Mouse (Mus musculus): ENCODE results near the gene Rnf38. TPM values are rescaled to one million over a fixed set of nuclear protein-coding genes. Genes with fewer than 3 reads are reported as not detected.

Rnf38 gene
- polyA plus RNA-seq, 1 experiment from 2014 or later, result 22.2 TPM

DNA sequence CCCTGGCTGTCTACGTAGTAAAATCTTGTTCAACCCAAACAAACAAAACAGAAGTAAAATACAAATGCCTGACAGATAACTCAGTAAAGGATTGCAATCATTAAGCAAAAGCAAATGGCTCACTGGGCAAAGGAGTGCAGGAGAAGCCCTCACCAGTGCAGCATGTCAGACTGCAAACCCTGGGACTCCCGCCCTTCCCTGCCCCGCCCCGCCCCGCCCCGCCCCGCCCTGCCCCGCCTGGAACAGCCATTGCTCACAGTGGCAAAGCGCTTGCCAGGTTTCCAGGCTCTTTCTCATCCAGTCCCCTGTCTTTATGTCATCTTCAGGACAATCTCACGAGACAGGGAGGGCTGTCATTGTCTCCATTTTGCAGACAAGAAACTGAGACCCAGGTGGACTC is 16.1 kb upstream of the Rnf38 start:
- Histone ChIP-seq H3K27me3 (peaks cover 39% of the 10 kb centered on the region), H3K9me3 (replicated peaks) (no peaks in the 10 kb centered on the region), H3K9ac (no peak overlapping the region), H3K27ac (no peak overlapping the region), H3K36me3 (no peaks in the 10 kb centered on the region), H3K4me2 (peak overlapping the region; percentile 43), H3K4me3 (replicated peaks) (0 out of 2 replicates have a peak overlapping the region, but pooled peaks have one; percentile 4), H3K4me1 (peaks cover 18% of the 10 kb centered on the region)
- WGBS, result 2% methylated on average over 10 of the region's 10 CpGs
- ATAC-seq (replicated peaks; ENCODE audit: low FRiP score), result peak; percentile 70; the same call in 1 of the 2 replicates

DNA sequence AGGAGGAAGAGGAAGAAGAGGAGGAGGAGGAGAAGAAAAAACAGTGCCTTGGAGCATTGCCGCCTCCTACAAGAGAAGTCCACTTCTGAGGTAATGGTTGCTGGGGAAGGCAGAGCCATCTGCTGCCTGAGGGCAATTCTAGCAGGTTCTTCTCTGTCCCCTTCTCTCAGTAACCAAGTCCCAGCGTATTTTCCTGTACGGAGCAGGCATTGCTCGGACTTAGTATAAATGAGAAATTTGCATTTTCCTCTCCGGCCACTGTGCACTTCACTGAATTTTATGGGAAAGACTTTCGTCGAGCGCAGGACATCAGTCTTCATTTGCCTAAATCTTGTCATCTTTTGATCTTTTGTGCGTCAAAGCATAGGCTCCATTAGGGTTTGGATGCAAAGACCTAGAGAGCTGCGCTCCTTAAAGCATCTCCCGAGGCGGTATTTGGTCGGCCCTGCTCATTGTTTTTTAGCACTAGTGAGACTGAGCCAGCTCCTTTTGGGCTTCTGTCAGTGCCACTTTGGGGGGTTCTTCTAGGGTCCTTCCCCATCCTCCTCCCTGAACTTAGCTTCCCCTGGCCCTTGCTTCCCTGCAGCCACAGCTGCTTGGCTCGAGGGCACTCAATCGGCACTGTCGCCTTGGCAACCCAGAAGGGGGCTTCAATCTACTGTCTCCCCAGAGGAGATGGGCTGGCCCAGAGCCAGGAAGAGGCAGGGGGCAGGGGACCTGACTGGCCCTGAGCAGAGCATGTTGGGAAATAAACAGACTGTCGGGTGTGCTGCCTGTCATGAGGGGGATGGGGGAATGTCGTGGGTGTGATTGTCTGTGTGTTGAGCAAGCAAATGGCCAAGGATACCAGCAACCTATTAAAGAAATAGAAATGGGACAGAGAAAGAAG is 13.7 kb upstream of the Rnf38 start:
- no peaks in the 10 kb centered on the region for H3K9me3 ChIP-seq (replicated peaks)
- H3K27me3 ChIP-seq, result peaks cover 30% of the 10 kb centered on the region
- 0 out of 2 replicates have a peak overlapping the region, but pooled peaks have one; percentile 6 for H3K4me3 ChIP-seq (replicated peaks)
- peak overlapping the region; percentile 49 for H3K4me2 ChIP-seq
- ATAC-seq (replicated peaks; ENCODE audit: low FRiP score), result peak; percentile 85
- WGBS, result 6% methylated on average over 18 of the region's 18 CpGs
- H3K27ac ChIP-seq, result no peak overlapping the region
- H3K4me1 ChIP-seq, result peaks cover 11% of the 10 kb centered on the region
- no peaks in the 10 kb centered on the region for H3K36me3 ChIP-seq
- no peak overlapping the region for H3K9ac ChIP-seq

DNA sequence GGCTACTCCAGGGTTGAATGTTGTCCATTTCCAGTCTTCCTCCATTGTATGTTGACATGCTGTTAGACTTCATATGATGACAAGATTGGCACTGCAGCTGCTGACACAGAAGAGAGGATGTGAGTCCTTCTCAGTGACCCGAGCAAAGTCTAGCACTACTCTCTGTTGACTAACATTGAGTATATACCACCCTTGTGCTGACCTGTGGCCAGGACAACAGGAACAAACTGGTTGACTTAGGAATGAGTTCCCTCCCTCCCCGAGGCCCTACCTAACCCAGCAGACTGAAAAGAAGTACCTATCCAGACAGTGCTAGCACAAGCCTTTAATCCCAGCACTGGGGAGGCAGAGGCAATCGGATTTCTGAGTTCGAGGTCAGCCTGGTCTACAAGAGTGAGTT is 12.7 kb upstream of the Rnf38 start:
- no peak overlapping the region for H3K4me2 ChIP-seq
- H3K27ac ChIP-seq, result no peak overlapping the region
- H3K9ac ChIP-seq, result no peak overlapping the region
- 85% methylated on average over 4 of the region's 4 CpGs for WGBS
- H3K27me3 ChIP-seq, result peaks cover 20% of the 10 kb centered on the region
- peaks cover 11% of the 10 kb centered on the region for H3K4me1 ChIP-seq
- no peaks in the 10 kb centered on the region for H3K36me3 ChIP-seq
- no peak overlapping the region for H3K4me3 ChIP-seq (replicated peaks)
- ATAC-seq (replicated peaks; ENCODE audit: low FRiP score), result no peak
- no peaks in the 10 kb centered on the region for H3K9me3 ChIP-seq (replicated peaks)

GRCm38 (mm10) chr4:44241638-44242037 is 8.0 kb upstream of the Rnf38 start:
- Histone ChIP-seq H3K4me2 (no peak overlapping the region), H3K4me1 (no peaks in the 10 kb centered on the region), H3K9ac (no peak overlapping the region), H3K27me3 (no peaks in the 10 kb centered on the region), H3K4me3 (replicated peaks) (no peak overlapping the region), H3K9me3 (replicated peaks) (no peaks in the 10 kb centered on the region), H3K36me3 (no peaks in the 10 kb centered on the region), H3K27ac (no peak overlapping the region)
- 74% methylated on average over 4 of the region's 4 CpGs for WGBS
- no peak for ATAC-seq (replicated peaks; ENCODE audit: low FRiP score)

DNA sequence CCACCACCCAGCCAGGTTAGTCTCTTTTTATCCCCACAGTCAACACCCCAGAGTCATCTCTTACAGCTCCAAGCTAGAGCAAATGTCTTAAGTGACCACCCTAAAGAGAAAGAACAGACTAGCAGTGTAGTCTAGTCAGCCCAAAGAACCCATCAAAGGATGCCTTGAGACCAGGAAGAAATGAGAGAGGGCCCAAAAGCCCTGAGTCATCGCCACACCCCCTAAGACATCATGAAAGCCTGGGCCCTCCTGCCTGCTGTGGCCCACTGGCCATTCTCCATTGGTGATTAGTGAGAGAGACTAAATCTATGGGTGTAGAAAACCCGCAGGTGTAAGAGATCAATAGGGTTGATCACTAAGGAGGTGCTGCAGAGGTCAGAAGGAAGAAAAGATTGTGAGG is 2.4 kb upstream of the Rnf38 start:
- Histone ChIP-seq H3K4me1 (peaks cover 27% of the 10 kb centered on the region), H3K4me2 (no peak overlapping the region), H3K27me3 (no peaks in the 10 kb centered on the region), H3K9me3 (replicated peaks) (no peaks in the 10 kb centered on the region), H3K36me3 (no peaks in the 10 kb centered on the region), H3K9ac (no peak overlapping the region), H3K27ac (no peak overlapping the region), H3K4me3 (replicated peaks) (no peak overlapping the region)
- 79% methylated on average over 2 of the region's 2 CpGs for WGBS
- no peak for ATAC-seq (replicated peaks; ENCODE audit: low FRiP score)

GRCm38 (mm10) chr4:44234004-44234866 is 646 bp upstream of the Rnf38 start:
- Histone ChIP-seq H3K9ac (peak overlapping the region; percentile 80), H3K4me2 (peak overlapping the region; percentile 84), H3K36me3 (no peaks in the 10 kb centered on the region), H3K27me3 (no peaks in the 10 kb centered on the region), H3K27ac (peak overlapping the region; percentile 96), H3K4me1 (peaks cover 27% of the 10 kb centered on the region), H3K9me3 (replicated peaks) (no peaks in the 10 kb centered on the region), H3K4me3 (replicated peaks) (peak overlapping the region; percentile 63)
- under 1% methylated on average over 53 of the region's 62 CpGs for WGBS
- peak; percentile 99 for ATAC-seq (replicated peaks; ENCODE audit: low FRiP score)

DNA sequence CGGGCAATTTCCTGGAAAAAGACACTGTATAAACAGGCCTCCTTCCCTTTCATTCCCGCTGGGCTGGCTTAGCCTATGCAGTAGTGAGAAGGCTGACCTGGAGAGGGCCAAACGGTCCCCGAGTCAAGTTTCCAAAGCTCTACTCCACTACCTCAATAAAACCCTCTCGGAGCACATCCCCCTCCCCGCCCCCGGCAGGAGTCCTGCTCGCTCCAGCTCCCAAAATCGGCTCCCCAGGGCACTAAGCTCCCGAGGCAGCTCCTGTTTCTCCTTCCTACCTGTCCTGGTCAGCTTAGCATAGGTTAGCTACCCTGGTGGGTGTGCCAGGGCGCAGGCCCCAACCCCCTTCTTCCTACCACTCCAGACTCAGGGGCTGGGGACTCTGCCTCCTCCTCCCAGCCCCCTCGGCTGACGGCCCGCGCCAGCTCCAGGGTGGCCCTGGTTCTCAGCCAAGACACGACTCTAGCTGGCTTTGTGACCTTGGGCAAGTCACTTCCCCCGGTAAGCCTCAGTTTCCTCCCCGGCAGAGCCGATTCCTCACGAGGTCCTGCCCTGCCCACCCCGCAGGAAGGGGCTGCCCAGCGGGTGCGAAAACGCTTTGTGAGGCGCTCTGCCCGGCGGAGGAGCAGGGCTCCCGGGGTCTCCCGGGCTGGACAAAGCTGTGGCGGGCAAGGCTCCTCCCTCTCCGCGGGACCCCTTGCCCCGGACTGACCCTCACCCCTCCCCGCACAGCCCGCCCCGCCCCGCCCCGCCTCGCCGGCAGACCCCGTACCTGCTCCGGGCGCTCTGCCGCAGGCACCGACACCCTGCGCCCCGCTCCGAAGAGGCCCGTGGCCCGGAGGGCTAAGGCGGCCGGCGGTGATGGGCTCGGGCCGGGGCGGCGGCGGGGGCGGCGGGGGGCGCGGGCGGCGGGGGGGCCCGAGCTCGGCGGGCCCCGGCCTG is 547 bp downstream of the Rnf38 start:
- H3K4me2 ChIP-seq, result peak overlapping the region; percentile 84
- H3K27ac ChIP-seq, result peak overlapping the region; percentile 96
- peaks cover 27% of the 10 kb centered on the region for H3K4me1 ChIP-seq
- no peaks in the 10 kb centered on the region for H3K9me3 ChIP-seq (replicated peaks)
- H3K27me3 ChIP-seq, result no peaks in the 10 kb centered on the region
- no peaks in the 10 kb centered on the region for H3K36me3 ChIP-seq
- H3K9ac ChIP-seq, result peak overlapping the region; percentile 80
- peak; percentile 57 for ATAC-seq (replicated peaks; ENCODE audit: low FRiP score)
- 0% methylated on average over 35 of the region's 68 CpGs for WGBS
- peak overlapping the region; percentile 63 for H3K4me3 ChIP-seq (replicated peaks)

DNA sequence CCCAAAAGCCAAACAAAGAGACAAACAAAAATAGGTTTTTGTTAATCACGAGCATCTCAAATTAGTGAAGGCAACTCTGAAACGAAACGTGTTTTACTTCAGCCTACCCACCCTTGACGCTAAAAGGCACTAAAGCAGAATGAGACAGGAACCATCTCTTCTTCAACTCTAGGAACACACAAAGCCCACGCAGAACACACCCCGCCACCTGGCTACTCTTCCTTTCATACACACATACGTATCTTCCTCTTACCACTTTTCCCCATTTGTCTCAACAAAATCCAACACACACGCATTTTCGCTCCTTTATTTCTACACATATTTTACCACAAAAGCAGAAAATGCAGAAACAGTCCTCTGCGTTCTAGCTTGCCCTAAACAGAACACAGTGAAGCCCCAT is 8.5 kb downstream of the Rnf38 start:
- no peak overlapping the region for H3K4me3 ChIP-seq (replicated peaks)
- 0 out of 2 replicates have a peak, but pooled peaks cover 3% of the 10 kb centered on the region for H3K4me1 ChIP-seq
- no peak overlapping the region for H3K4me2 ChIP-seq
- no peak overlapping the region for H3K27ac ChIP-seq
- ATAC-seq (replicated peaks; ENCODE audit: low FRiP score), result no peak
- WGBS, result 92% methylated on average over 10 of the region's 10 CpGs
- no peaks in the 10 kb centered on the region for H3K9me3 ChIP-seq (replicated peaks)
- no peaks in the 10 kb centered on the region for H3K36me3 ChIP-seq
- no peaks in the 10 kb centered on the region for H3K27me3 ChIP-seq
- H3K9ac ChIP-seq, result no peak overlapping the region

GRCm38 (mm10) chr4:44224141-44224540 is 9.4 kb downstream of the Rnf38 start:
- Histone ChIP-seq H3K4me2 (no peak overlapping the region), H3K9me3 (replicated peaks) (no peaks in the 10 kb centered on the region), H3K27ac (no peak overlapping the region), H3K9ac (no peak overlapping the region), H3K27me3 (no peaks in the 10 kb centered on the region), H3K4me3 (replicated peaks) (no peak overlapping the region), H3K36me3 (no peaks in the 10 kb centered on the region), H3K4me1 (0 out of 2 replicates have a peak, but pooled peaks cover 3% of the 10 kb centered on the region)
- ATAC-seq (replicated peaks; ENCODE audit: low FRiP score), result no peak
- WGBS, result 38% methylated on average over 9 of the region's 9 CpGs

GRCm38 (mm10) chr4:44223444-44223843 is 10.1 kb downstream of the Rnf38 start:
- no peak for ATAC-seq (replicated peaks; ENCODE audit: low FRiP score)
- Histone ChIP-seq H3K27ac (no peak overlapping the region), H3K9me3 (replicated peaks) (no peaks in the 10 kb centered on the region), H3K36me3 (no peaks in the 10 kb centered on the region), H3K27me3 (no peaks in the 10 kb centered on the region), H3K4me3 (replicated peaks) (no peak overlapping the region), H3K4me2 (no peak overlapping the region), H3K9ac (no peak overlapping the region), H3K4me1 (0 out of 2 replicates have a peak, but pooled peaks cover 3% of the 10 kb centered on the region)
- 50% methylated on average over 4 of the region's 4 CpGs for WGBS

DNA sequence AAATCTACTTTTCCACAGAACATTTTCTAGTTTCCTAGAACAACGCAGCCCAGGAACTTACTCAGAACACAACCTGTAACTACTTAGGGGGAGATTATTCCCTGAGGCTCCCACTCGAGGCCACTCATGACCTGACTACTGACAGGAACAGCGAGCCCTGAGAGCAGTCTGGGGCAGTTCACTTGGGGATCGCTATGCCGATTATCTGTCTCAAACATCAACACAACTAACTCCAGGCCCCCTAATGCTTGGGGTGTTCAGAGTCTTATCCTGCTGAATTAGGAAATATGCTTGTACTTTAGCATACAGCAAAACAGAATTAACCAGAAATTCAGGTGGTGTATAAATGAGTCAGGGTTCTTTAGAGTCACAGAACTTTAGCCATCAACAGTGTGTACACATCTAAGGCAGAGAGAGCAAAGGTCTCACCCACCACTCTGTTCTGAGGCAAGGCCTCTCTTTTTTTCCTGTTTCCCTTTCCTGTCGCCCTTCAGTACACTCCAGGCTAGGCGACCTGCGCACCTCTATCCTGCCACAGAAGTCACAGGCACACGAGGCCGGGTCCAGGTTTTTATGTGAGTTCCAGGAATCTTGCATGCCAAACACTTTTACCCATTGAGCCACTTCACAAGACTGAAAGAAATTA is 16.7 kb downstream of the Rnf38 start:
- no peaks in the 10 kb centered on the region for H3K4me1 ChIP-seq
- H3K4me3 ChIP-seq (replicated peaks), result no peak overlapping the region
- H3K9me3 ChIP-seq (replicated peaks), result no peaks in the 10 kb centered on the region
- no peaks in the 10 kb centered on the region for H3K27me3 ChIP-seq
- 52% methylated on average over 10 of the region's 10 CpGs for WGBS
- no peak overlapping the region for H3K9ac ChIP-seq
- no peak overlapping the region for H3K4me2 ChIP-seq
- no peak for ATAC-seq (replicated peaks; ENCODE audit: low FRiP score)
- no peaks in the 10 kb centered on the region for H3K36me3 ChIP-seq
- H3K27ac ChIP-seq, result no peak overlapping the region

Data from kidney, embryonic 15.5 days (tissue).